Mouse (Mus musculus) C2C12 (cell line): ENCODE data around the gene Gm10337.

Experiments
- CEBPB ChIP-seq: IDR thresholded peaks from one replicate; pipeline ENCODE4 v1.6.1; 2011; ENCODE audit warnings: low read depth, mild to moderate bottlenecking, control low read depth, moderate library complexity
- CTCF ChIP-seq: IDR thresholded peaks from one replicate; pipeline ENCODE4 v1.5.1; 2011; ENCODE audit not compliant: control insufficient read depth, insufficient read depth, insufficient read length
- MYOD1 ChIP-seq: IDR thresholded peaks from one replicate; pipeline ENCODE4 v1.6.1; 2011; ENCODE audit warnings: low read depth; ENCODE audit not compliant: control insufficient read depth, insufficient read length
- USF1 ChIP-seq: IDR thresholded peaks from one replicate; pipeline ENCODE4 v1.6.1; 2011; ENCODE audit warnings: low read depth, mild to moderate bottlenecking, control low read depth, moderate library complexity

DNA sequence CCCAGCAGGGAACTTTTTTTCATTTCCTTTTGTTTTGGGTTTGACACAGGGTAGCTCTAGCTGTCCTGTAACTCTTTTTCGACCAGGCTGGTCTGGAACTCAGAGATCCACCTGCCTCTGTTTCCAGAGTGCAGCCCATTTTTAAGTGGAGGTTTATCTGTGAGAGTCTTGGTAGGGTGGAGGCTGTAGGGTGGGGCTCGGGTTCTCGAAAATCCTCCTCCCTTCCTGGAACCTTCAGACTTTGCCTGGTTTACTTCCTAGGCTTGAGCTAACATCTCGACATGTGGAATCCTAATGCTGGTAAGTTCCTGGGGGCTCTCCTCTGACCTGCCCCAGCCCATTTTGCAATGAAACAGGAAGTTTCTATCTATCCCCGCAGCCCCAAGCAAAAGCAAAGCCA is 43.7 kb upstream of the Gm10337 start:
- TF ChIP-seq MYOD1 (no peak), CTCF (no peak), USF1 (no peak), CEBPB (no peak)
